Mouse (Mus musculus): ENCODE results near the gene Slc4a2. TPM values are rescaled to one million over a fixed set of nuclear protein-coding genes. Genes with fewer than 3 reads are reported as not detected.

Slc4a2 gene
- polyA plus RNA-seq, 1 experiment from 2014 or later, result 14.8 TPM

GRCm38 (mm10) chr5:24474723-24475261 is 51.2 kb downstream of the Slc4a2 start:
- peaks cover 37% of the 10 kb centered on the region for H3K36me3 ChIP-seq (ENCODE audit: control insufficient read depth, insufficient read depth, low read length)
- DNase-seq (peak; percentile 63), ATAC-seq (ENCODE audit: low FRiP score, low TSS enrichment) (no peak; the same call in 1 of the 2 replicates)
- peak overlapping the region; percentile 28 for H3K4me3 ChIP-seq (replicated peaks; ENCODE audit: low read depth, low read length)
- 2% methylated on average over 66 of the region's 67 CpGs for WGBS
- H3K4me1 ChIP-seq (ENCODE audit: control insufficient read depth, insufficient read depth, low read length), result peaks cover 15% of the 10 kb centered on the region
- H3K9me3 ChIP-seq (ENCODE audit: control insufficient read depth, low read length), result no peaks in the 10 kb centered on the region
- peak overlapping the region; percentile 61 for H3K4me2 ChIP-seq (ENCODE audit: low read length)
- H3K27me3 ChIP-seq (ENCODE audit: control insufficient read depth, insufficient read depth, low read length), result peaks cover 19% of the 10 kb centered on the region; the same call in 1 of the 2 replicates
- H3K9ac ChIP-seq (replicated peaks; ENCODE audit: low read length), result peak overlapping the region; percentile 43
- H3K27ac ChIP-seq (replicated peaks; ENCODE audit: low read depth, low read length), result no peak overlapping the region

- WGBS, result 82% methylated on average over 6 of the region's 6 CpGs
- H3K27ac ChIP-seq (replicated peaks; ENCODE audit: low read depth, low read length), result no peak overlapping the region
- H3K4me3 ChIP-seq (replicated peaks; ENCODE audit: low read depth, low read length), result no peak overlapping the region; the same call in 1 of the 2 replicates
- H3K4me2 ChIP-seq (ENCODE audit: low read length), result peak overlapping the region; percentile 61; the same call in 1 of the 2 replicates
- ATAC-seq (ENCODE audit: low FRiP score, low TSS enrichment) (no peak), DNase-seq (no peak)
- no peak overlapping the region for H3K9ac ChIP-seq (replicated peaks; ENCODE audit: low read length)
- H3K9me3 ChIP-seq (ENCODE audit: control insufficient read depth, low read length), result no peaks in the 10 kb centered on the region
- peaks cover 19% of the 10 kb centered on the region; the same call in 1 of the 2 replicates for H3K27me3 ChIP-seq (ENCODE audit: control insufficient read depth, insufficient read depth, low read length)
- peaks cover 15% of the 10 kb centered on the region for H3K4me1 ChIP-seq (ENCODE audit: control insufficient read depth, insufficient read depth, low read length)
- peaks cover 46% of the 10 kb centered on the region for H3K36me3 ChIP-seq (ENCODE audit: control insufficient read depth, insufficient read depth, low read length)
Observed at GRCm38 (mm10) chr5:24475476-24476241, 52.0 kb downstream of the Slc4a2 start.

GRCm38 (mm10) chr5:24477909-24478308 is 54.3 kb downstream of the Slc4a2 start:
- Histone ChIP-seq H3K27me3 (ENCODE audit: control insufficient read depth, insufficient read depth, low read length) (peaks cover 19% of the 10 kb centered on the region; the same call in 1 of the 2 replicates), H3K4me3 (replicated peaks; ENCODE audit: low read depth, low read length) (no peak overlapping the region), H3K4me1 (ENCODE audit: control insufficient read depth, insufficient read depth, low read length) (peaks cover 28% of the 10 kb centered on the region), H3K36me3 (ENCODE audit: control insufficient read depth, insufficient read depth, low read length) (peaks cover 64% of the 10 kb centered on the region), H3K9ac (replicated peaks; ENCODE audit: low read length) (no peak overlapping the region), H3K27ac (replicated peaks; ENCODE audit: low read depth, low read length) (no peak overlapping the region), H3K4me2 (ENCODE audit: low read length) (no peak overlapping the region), H3K9me3 (ENCODE audit: control insufficient read depth, low read length) (no peaks in the 10 kb centered on the region)
- ATAC-seq (ENCODE audit: low FRiP score, low TSS enrichment) (no peak), DNase-seq (no peak)
- WGBS, result 88% methylated on average over 9 of the region's 9 CpGs

- Histone ChIP-seq H3K36me3 (ENCODE audit: control insufficient read depth, insufficient read depth, low read length) (peaks cover 77% of the 10 kb centered on the region), H3K4me1 (ENCODE audit: control insufficient read depth, insufficient read depth, low read length) (peaks cover 26% of the 10 kb centered on the region), H3K4me3 (replicated peaks; ENCODE audit: low read depth, low read length) (no peak overlapping the region), H3K4me2 (ENCODE audit: low read length) (no peak overlapping the region), H3K9ac (replicated peaks; ENCODE audit: low read length) (peak overlapping the region; percentile 34), H3K9me3 (ENCODE audit: control insufficient read depth, low read length) (no peaks in the 10 kb centered on the region), H3K27me3 (ENCODE audit: control insufficient read depth, insufficient read depth, low read length) (no peaks in the 10 kb centered on the region), H3K27ac (replicated peaks; ENCODE audit: low read depth, low read length) (peak overlapping the region; percentile 55)
- ATAC-seq (ENCODE audit: low FRiP score, low TSS enrichment) (peak; percentile 36; the same call in 1 of the 2 replicates), DNase-seq (peak; percentile 90)
- 2% methylated on average over 4 of the region's 4 CpGs for WGBS
Observed at GRCm38 (mm10) chr5:24481647-24482046, 58.0 kb downstream of the Slc4a2 start.

DNA sequence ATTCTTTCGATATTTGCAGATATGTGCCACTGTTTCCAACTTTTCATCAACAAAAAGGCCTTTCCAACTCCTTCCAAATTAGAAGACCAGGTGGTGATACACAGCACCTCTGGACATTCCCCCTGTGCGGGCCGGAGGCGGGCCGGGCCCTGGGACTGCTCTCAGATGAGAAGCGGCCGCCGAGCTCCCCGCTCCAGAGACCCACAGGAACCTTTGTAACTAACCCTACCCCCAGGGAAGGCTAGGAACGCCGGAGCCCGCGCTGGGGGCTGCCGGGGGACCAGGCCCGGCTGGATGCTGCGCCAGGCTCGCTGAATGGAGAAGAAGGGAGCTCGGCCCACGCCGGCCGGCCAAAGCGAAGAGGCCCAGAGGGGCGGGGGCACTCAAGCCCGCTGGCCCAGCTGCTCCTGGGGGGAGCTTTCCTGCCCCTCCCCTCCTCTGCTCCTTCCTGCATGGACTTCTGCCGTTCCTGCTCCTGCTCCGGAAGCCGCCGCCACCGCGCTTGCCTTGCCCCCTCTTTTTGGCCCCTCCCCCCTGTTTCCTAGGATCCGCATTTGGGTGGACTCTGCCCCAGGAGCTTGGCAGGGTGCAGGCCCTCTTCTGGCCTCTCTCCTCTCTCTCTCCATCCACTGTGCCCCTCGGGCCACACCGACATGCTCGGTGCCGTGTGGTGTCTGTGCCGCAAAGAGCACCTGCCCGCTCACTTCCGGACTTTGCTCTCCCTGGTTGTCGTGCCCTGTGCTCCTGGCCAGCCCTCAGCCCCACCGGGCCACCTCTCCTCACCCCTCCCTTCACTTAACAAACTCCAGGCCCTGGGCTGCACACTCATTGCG is 58.8 kb downstream of the Slc4a2 start:
- Histone ChIP-seq H3K4me3 (replicated peaks; ENCODE audit: low read depth, low read length) (no peak overlapping the region), H3K27me3 (ENCODE audit: control insufficient read depth, insufficient read depth, low read length) (no peaks in the 10 kb centered on the region), H3K9ac (replicated peaks; ENCODE audit: low read length) (no peak overlapping the region; the same call in 1 of the 2 replicates), H3K4me2 (ENCODE audit: low read length) (no peak overlapping the region), H3K4me1 (ENCODE audit: control insufficient read depth, insufficient read depth, low read length) (peaks cover 26% of the 10 kb centered on the region), H3K9me3 (ENCODE audit: control insufficient read depth, low read length) (no peaks in the 10 kb centered on the region), H3K27ac (replicated peaks; ENCODE audit: low read depth, low read length) (no peak overlapping the region; the same call in 1 of the 2 replicates), H3K36me3 (ENCODE audit: control insufficient read depth, insufficient read depth, low read length) (peaks cover 75% of the 10 kb centered on the region)
- no peak for DNase-seq
- no peak; the same call in 1 of the 2 replicates for ATAC-seq (ENCODE audit: low FRiP score, low TSS enrichment)
- WGBS, result 31% methylated on average over 41 of the region's 41 CpGs

DNA sequence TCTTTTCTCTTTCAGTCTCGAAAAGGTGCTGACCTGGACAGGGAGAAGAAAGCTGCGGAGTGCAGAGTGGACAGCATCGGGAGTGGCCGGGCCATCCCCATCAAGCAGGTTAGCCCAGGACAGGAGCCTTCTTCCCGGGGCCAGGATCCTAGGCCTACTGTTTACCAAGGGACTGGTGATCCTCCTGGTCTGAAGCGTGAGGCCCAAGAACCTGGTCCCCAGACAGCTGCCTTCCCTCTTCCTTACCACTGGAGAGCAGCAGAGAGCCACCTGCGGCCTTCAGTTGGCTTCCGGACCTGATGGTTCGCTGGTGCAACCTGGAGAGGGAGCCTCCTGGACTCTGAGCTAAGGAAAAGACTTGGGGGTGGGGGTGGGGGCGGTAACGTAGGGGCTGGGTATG is 59.7 kb downstream of the Slc4a2 start:
- no peaks in the 10 kb centered on the region for H3K27me3 ChIP-seq (ENCODE audit: control insufficient read depth, insufficient read depth, low read length)
- peak; percentile 88 for DNase-seq
- peaks cover 75% of the 10 kb centered on the region for H3K36me3 ChIP-seq (ENCODE audit: control insufficient read depth, insufficient read depth, low read length)
- 0 out of 2 replicates have a peak, but pooled peaks have one; percentile 4 for ATAC-seq (ENCODE audit: low FRiP score, low TSS enrichment)
- no peak overlapping the region for H3K4me3 ChIP-seq (replicated peaks; ENCODE audit: low read depth, low read length)
- H3K27ac ChIP-seq (replicated peaks; ENCODE audit: low read depth, low read length), result no peak overlapping the region
- no peaks in the 10 kb centered on the region for H3K9me3 ChIP-seq (ENCODE audit: control insufficient read depth, low read length)
- 28% methylated on average over 11 of the region's 11 CpGs for WGBS
- H3K9ac ChIP-seq (replicated peaks; ENCODE audit: low read length), result no peak overlapping the region
- peaks cover 26% of the 10 kb centered on the region for H3K4me1 ChIP-seq (ENCODE audit: control insufficient read depth, insufficient read depth, low read length)
- no peak overlapping the region for H3K4me2 ChIP-seq (ENCODE audit: low read length)

DNA sequence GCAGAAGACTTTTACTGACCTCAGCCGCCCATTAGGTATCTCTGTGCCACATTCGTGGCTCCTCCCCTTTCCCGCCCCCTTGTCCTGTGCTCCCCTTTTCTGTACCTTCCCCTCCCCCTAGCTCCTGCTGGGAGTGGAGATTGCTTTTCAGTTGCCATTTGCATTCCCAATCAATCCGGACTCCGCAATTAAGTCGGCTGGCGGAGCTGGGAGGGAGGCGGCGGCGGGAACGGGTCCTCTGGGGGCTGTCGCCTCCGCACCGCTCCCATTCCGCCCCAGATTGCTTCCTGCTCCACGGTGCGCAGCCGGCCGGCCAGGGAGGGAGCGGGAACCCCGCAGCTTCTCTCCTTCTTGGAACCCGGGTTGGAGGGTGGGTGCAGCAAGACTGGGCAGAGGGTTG is 61.3 kb downstream of the Slc4a2 start:
- DNase-seq (peak; percentile 53), ATAC-seq (ENCODE audit: low FRiP score, low TSS enrichment) (peak; percentile 13; the same call in 1 of the 2 replicates)
- 14% methylated on average over 22 of the region's 22 CpGs for WGBS
- Histone ChIP-seq H3K36me3 (ENCODE audit: control insufficient read depth, insufficient read depth, low read length) (peaks cover 75% of the 10 kb centered on the region), H3K4me1 (ENCODE audit: control insufficient read depth, insufficient read depth, low read length) (peaks cover 26% of the 10 kb centered on the region), H3K27me3 (ENCODE audit: control insufficient read depth, insufficient read depth, low read length) (no peaks in the 10 kb centered on the region), H3K9ac (replicated peaks; ENCODE audit: low read length) (peak overlapping the region; percentile 37; the same call in 1 of the 2 replicates), H3K4me3 (replicated peaks; ENCODE audit: low read depth, low read length) (no peak overlapping the region), H3K4me2 (ENCODE audit: low read length) (peak overlapping the region; percentile 37), H3K27ac (replicated peaks; ENCODE audit: low read depth, low read length) (peak overlapping the region; percentile 45; the same call in 1 of the 2 replicates), H3K9me3 (ENCODE audit: control insufficient read depth, low read length) (no peaks in the 10 kb centered on the region)

DNA sequence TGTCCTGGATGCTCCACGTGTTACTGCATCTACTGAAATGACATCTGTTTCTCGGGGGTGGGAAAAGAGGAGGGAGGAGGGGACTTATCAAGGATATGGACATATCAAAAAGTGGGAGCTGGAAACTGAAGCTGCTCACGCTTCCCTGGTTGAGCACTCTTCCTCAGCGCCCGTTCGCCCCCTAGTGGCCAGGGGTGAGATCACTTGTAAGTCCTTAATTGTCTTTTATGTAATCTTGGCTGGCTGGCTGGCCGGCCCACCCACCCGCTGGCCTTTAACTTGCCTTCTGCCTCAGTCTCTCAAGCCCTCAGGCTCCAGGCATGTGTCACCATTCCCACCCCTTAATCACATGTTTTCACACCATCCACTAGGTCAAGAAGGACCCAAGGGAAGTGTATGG is 62.5 kb downstream of the Slc4a2 start:
- Histone ChIP-seq H3K27me3 (ENCODE audit: control insufficient read depth, insufficient read depth, low read length) (no peaks in the 10 kb centered on the region), H3K9ac (replicated peaks; ENCODE audit: low read length) (no peak overlapping the region), H3K27ac (replicated peaks; ENCODE audit: low read depth, low read length) (no peak overlapping the region), H3K9me3 (ENCODE audit: control insufficient read depth, low read length) (no peaks in the 10 kb centered on the region), H3K36me3 (ENCODE audit: control insufficient read depth, insufficient read depth, low read length) (peaks cover 74% of the 10 kb centered on the region), H3K4me1 (ENCODE audit: control insufficient read depth, insufficient read depth, low read length) (peaks cover 23% of the 10 kb centered on the region), H3K4me2 (ENCODE audit: low read length) (no peak overlapping the region), H3K4me3 (replicated peaks; ENCODE audit: low read depth, low read length) (no peak overlapping the region)
- WGBS, result 0% methylated on average over 8 of the region's 8 CpGs
- DNase-seq, result peak; percentile 93
- ATAC-seq (ENCODE audit: low FRiP score, low TSS enrichment), result no peak
